Mouse (Mus musculus) midbrain, embryonic 11.5 days (tissue): Measurements from ENCODE around the gene Hspa2. TPM values are rescaled to one million over a fixed set of nuclear protein-coding genes. Genes with fewer than 3 reads are reported as not detected.

Source experiments
- ATAC-seq: fragments of 200-750 bp; cut with Nextera tagmentation; 2 replicates; pipeline ENCODE4 v1.8.0; 2017; ENCODE audit warnings: moderate TSS enrichment, moderate library complexity; ENCODE audit not compliant: low FRiP score
- DNase-seq: peaks from one replicate; pipeline ENCODE4 v3.0.0; 2015; ENCODE audit warnings: low spot score; ENCODE audit errors: missing footprints
- H3K27ac ChIP-seq: fragments of 300-500 bp; sonication (generic); 2 replicates; pipeline ENCODE4 v1.5.1; 2014; ENCODE audit warnings: low read depth, low read length
- H3K27me3 ChIP-seq: fragments of 300-500 bp; sonication (generic); 2 replicates; pipeline ENCODE4 v1.6.1; 2014; ENCODE audit warnings: mild to moderate bottlenecking, low read length, moderate library complexity, mixed read lengths; ENCODE audit not compliant: control insufficient read depth, insufficient read depth
- H3K36me3 ChIP-seq: fragments of 300-500 bp; sonication (generic); 2 replicates; pipeline ENCODE4 v1.6.1; 2014; ENCODE audit warnings: mild to moderate bottlenecking, low read length, moderate library complexity, mixed read lengths; ENCODE audit not compliant: control insufficient read depth, insufficient read depth
- H3K4me1 ChIP-seq: fragments of 300-500 bp; sonication (generic); 2 replicates; pipeline ENCODE4 v1.6.1; 2014; ENCODE audit warnings: low read length; ENCODE audit not compliant: control insufficient read depth, insufficient read depth
- H3K4me2 ChIP-seq: fragments of 300-500 bp; sonication (generic); 2 replicates; pipeline ENCODE4 v1.6.1; 2014; ENCODE audit warnings: mild to moderate bottlenecking, moderate library complexity
- H3K4me3 ChIP-seq: fragments of 300-500 bp; sonication (generic); 2 replicates; pipeline ENCODE4 v1.5.1; 2014; ENCODE audit warnings: low read depth, low read length
- H3K9ac ChIP-seq: fragments of 300-500 bp; sonication (generic); 2 replicates; pipeline ENCODE4 v1.6.1; 2014; ENCODE audit warnings: low read length
- H3K9me3 ChIP-seq: fragments of 300-500 bp; sonication (generic); 2 replicates; pipeline ENCODE4 v1.6.1; 2016; ENCODE audit warnings: low read length; ENCODE audit not compliant: control insufficient read depth
- WGBS: fragments of 180-500 bp; shearing (Covaris S2); extraction: QIAGEN DNeasy Blood & Tissue Kit; methylation state at CpG from one replicate; pipeline ENCODE4 v1.1.7; 2014; 5-methylcytosine and 5-hydroxymethylcytosine counted together
- polyA plus RNA-seq: library from polyadenylated mRNA; unstranded; fragments of >200 nt; fragmentation: Nextera tagmentation; extraction: Ambion mirVana; gene quantifications from 2 replicates; pipeline ENCODE4 v1.2.1, GENCODE M21; 2014

Hspa2 gene
- polyA plus RNA-seq, 1 experiment from 2014 or later = 5.1 TPM

DNA sequence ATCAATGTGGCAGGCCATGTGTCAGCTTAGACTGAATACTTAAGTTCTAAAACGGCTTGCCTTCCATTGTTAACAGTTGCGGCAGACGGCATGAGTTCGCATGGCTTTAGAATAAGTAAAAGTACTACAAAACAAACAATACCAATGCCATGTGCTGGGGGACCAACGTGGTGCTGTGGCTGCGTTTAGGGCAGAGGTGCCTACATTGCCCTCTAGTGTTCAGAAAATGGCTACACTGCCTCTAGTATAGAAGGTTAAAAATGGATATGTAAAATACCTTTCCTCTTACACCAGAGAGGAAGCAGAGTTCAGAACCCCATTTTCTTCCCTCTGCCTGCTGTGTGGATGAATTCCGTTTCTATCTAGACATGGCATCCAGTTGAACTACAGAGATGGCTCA is 27.3 kb upstream of the Hspa2 start:
- Histone ChIP-seq H3K4me1 (peaks cover 10% of the 10 kb centered on the region), H3K9me3 (no peaks in the 10 kb centered on the region), H3K27me3 (no peaks in the 10 kb centered on the region), H3K4me3 (no peak overlapping the region), H3K4me2 (no peak overlapping the region), H3K27ac (no peak overlapping the region), H3K9ac (no peak overlapping the region), H3K36me3 (no peaks in the 10 kb centered on the region)
- ATAC-seq (no peak), DNase-seq (no peak)
- 35% methylated on average over 7 of the region's 7 CpGs for WGBS

GRCm38 (mm10) chr12:76377059-76377458 is 26.9 kb upstream of the Hspa2 start:
- Histone ChIP-seq H3K27ac (no peak overlapping the region), H3K9ac (no peak overlapping the region), H3K4me3 (no peak overlapping the region), H3K4me2 (no peak overlapping the region), H3K36me3 (no peaks in the 10 kb centered on the region), H3K27me3 (no peaks in the 10 kb centered on the region), H3K9me3 (no peaks in the 10 kb centered on the region), H3K4me1 (peaks cover 6% of the 10 kb centered on the region)
- 92% methylated on average over 6 of the region's 6 CpGs for WGBS
- DNase-seq = no peak
- ATAC-seq = no peak; the same call in 1 of the 2 replicates

GRCm38 (mm10) chr12:76377726-76378125 is 26.2 kb upstream of the Hspa2 start:
- DNase-seq = no peak
- Histone ChIP-seq H3K36me3 (no peaks in the 10 kb centered on the region), H3K27me3 (no peaks in the 10 kb centered on the region), H3K9ac (no peak overlapping the region), H3K9me3 (no peaks in the 10 kb centered on the region), H3K27ac (no peak overlapping the region), H3K4me1 (no peaks in the 10 kb centered on the region; the same call in none of the 2 replicates), H3K4me3 (no peak overlapping the region), H3K4me2 (no peak overlapping the region)
- 92% methylated on average over 3 of the region's 3 CpGs for WGBS
- ATAC-seq = no peak

DNA sequence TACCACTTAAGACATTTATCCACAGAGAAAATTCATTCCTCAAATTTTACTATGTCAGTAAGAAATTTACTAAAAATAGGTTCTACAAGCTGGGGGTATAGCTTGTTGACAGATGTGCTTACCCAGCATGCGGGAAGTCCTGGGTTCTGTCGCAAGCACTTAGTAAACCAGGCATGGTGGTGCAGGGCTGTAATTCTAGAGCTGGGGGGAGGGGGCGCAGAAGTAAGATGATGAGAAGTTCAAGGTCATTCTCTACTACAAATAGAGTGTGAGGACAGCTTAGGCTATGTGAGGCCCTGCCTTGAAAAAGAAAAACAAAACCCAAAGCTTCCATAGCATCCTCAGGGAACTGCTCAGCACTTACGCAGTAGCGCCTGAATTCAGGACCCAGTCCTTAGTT is 25.4 kb upstream of the Hspa2 start:
- Histone ChIP-seq H3K27me3 (no peaks in the 10 kb centered on the region), H3K4me3 (no peak overlapping the region), H3K27ac (no peak overlapping the region), H3K4me2 (no peak overlapping the region), H3K36me3 (no peaks in the 10 kb centered on the region), H3K4me1 (no peaks in the 10 kb centered on the region), H3K9ac (no peak overlapping the region), H3K9me3 (no peaks in the 10 kb centered on the region)
- ATAC-seq (no peak), DNase-seq (no peak)
- 88% methylated on average over 5 of the region's 5 CpGs for WGBS

- Histone ChIP-seq H3K4me1 (no peaks in the 10 kb centered on the region), H3K27ac (no peak overlapping the region), H3K4me2 (no peak overlapping the region), H3K9me3 (no peaks in the 10 kb centered on the region), H3K36me3 (peaks cover under 1% of the 10 kb centered on the region; the same call in 1 of the 2 replicates), H3K4me3 (no peak overlapping the region), H3K27me3 (no peaks in the 10 kb centered on the region), H3K9ac (no peak overlapping the region)
- WGBS = 88% methylated on average over 7 of the region's 7 CpGs
- DNase-seq (no peak), ATAC-seq (no peak)
Measured at GRCm38 (mm10) chr12:76380151-76380550, 23.8 kb upstream of the Hspa2 start.

GRCm38 (mm10) chr12:76385342-76385741 is 18.6 kb upstream of the Hspa2 start:
- Histone ChIP-seq H3K4me3 (no peak overlapping the region), H3K4me2 (no peak overlapping the region), H3K9ac (no peak overlapping the region), H3K27ac (no peak overlapping the region), H3K36me3 (peaks cover 10% of the 10 kb centered on the region; the same call in 1 of the 2 replicates), H3K4me1 (no peaks in the 10 kb centered on the region), H3K9me3 (no peaks in the 10 kb centered on the region), H3K27me3 (no peaks in the 10 kb centered on the region)
- DNase-seq (no peak), ATAC-seq (no peak)
- 95% methylated on average over 8 of the region's 8 CpGs for WGBS

DNA sequence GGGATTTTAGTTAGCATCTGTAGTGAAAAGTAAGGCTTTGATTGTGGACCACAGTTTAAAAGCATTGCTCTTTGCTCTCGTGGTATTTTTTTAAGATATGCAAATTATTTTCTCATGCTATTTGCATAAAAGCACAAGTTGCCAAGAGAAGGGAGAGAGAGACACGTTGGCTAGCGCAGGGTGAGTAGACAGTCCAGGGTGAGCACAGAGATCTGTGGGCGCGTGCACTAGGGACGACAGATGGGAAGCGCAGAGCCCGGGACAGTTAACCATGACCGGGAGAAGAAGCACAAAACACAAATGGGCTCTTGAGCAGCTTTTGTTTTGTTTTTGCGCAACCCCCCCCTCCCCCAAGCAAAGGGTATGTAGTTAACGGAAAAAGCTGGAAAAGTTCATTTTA is 15.2 kb upstream of the Hspa2 start:
- Histone ChIP-seq H3K9ac (no peak overlapping the region), H3K4me3 (no peak overlapping the region), H3K4me1 (no peaks in the 10 kb centered on the region), H3K4me2 (no peak overlapping the region), H3K36me3 (peaks cover 10% of the 10 kb centered on the region; the same call in 1 of the 2 replicates), H3K27me3 (no peaks in the 10 kb centered on the region), H3K9me3 (no peaks in the 10 kb centered on the region), H3K27ac (no peak overlapping the region)
- no peak for DNase-seq
- 91% methylated on average over 11 of the region's 11 CpGs for WGBS
- ATAC-seq = no peak

GRCm38 (mm10) chr12:76391595-76392271 is 12.2 kb upstream of the Hspa2 start:
- WGBS = 69% methylated on average over 3 of the region's 3 CpGs
- DNase-seq (no peak), ATAC-seq (no peak)
- Histone ChIP-seq H3K36me3 (peaks cover 5% of the 10 kb centered on the region; the same call in 1 of the 2 replicates), H3K4me3 (no peak overlapping the region), H3K9ac (no peak overlapping the region), H3K27me3 (no peaks in the 10 kb centered on the region), H3K4me2 (no peak overlapping the region), H3K9me3 (no peaks in the 10 kb centered on the region), H3K27ac (no peak overlapping the region), H3K4me1 (no peaks in the 10 kb centered on the region)

DNA sequence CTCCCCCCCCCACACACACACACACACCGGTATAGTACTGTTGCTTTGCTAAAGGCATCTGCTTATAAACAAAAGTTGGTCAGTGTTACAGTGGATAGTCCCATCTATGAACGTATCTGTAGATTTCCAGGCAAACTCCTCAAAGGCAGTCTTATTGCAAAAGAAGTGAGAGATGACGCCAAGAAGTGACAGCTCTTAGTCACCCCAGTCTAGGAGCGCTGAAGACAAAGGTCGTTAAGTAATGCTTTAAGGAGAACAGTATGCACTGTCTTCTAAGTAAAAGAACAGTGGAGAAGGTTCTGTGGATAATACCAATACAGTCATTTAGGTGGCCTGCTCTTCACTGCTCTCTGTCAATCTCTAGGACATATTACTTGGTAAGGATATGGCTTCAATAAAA is 11.0 kb upstream of the Hspa2 start:
- no peak for ATAC-seq
- Histone ChIP-seq H3K9ac (no peak overlapping the region), H3K4me2 (no peak overlapping the region), H3K4me3 (no peak overlapping the region), H3K27ac (no peak overlapping the region), H3K27me3 (no peaks in the 10 kb centered on the region), H3K4me1 (no peaks in the 10 kb centered on the region), H3K36me3 (0 out of 2 replicates have a peak, but pooled peaks cover 2% of the 10 kb centered on the region), H3K9me3 (no peaks in the 10 kb centered on the region)
- no peak for DNase-seq
- 84% methylated on average over 5 of the region's 5 CpGs for WGBS
